Mouse (Mus musculus) layer of hippocampus, adult 8-10 months (tissue): ENCODE data around the gene Pla2g6. TPM values are rescaled to one million over a fixed set of nuclear protein-coding genes. Genes with fewer than 3 reads are reported as not detected.

Experiments used
- DNase-seq, 2 experiments: peaks; one replicate each; pipeline ENCODE4 v3.0.0; 2022; ENCODE audit warnings: low spot score in 2 of 2
- total RNA-seq, 4 experiments: library from RNA; stranded (reverse); gene quantifications; 2 replicates each; pipeline ENCODE4 v1.2.4; 2022

The Pla2g6 gene
- 10 to 100 TPM; 21.0 to 24.8 (median 23.8) TPM for total RNA-seq

DNA sequence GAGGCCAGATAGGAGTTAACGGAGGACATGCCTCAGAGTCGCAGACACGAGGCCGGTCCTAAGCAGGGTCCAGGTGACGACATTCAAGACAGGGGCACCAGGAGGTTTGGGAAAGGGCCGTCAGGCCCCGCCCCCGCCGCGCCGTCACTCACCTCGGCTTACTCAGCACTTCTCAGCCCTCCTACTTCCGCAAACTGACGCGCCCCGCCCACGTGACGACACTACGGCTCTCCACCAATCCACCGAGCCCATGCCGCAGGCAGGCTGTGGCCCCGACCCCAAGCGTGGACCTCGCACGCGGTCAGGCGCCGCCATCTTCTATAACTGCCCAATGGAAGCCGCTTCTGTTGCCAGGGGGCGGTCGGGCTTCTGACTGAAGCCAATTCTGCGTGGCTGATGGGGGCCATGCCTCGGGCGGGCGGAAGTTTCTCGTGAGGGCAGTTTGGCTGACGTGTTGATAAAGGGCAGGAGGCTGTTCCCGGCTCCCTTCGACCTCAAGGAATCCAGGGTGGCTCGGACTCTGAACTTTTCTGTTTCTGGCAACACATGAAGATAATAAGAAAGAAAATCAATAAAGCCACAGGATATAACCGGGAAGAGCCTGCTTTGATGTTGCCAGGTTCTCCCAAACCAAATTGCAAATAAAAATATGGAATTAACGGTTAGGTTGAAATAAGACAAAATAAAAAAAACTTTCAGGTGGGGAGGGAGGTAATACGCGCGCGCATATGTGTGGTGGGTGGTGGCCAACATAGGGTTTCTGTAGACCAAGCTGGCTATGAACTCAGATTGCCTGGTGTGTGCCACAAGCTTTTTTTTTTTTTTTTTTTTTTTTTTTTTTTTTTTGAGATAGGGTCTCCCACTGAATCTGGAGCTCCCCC lies at the start of gene Pla2g6:
Pla2g6 (minus strand) TSS at position 333 of the 881 bp plus-strand sequence.
- peak; percentile 98 for DNase-seq

DNA sequence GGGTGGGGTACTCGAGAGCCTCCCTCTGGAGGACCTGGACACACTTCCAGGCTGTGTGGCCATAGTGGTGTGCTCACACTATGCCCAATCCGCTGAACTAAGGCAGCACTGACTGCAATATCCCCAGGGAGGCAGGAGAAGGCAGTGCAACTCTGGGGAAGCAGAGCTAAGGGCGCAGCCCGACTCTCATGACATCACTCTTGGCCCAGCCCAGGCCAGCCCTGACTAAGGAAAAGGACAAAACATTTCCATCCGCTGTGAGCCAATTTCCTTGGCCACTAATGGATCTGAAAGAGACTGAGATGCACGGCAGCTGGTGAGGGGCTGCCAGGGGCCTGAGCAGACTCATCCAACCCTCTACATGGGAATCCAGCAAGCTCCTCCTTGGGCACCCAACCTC lies 49.5 kb upstream of the Pla2g6 start:
- peak; percentile 62 to 69 for DNase-seq

DNA sequence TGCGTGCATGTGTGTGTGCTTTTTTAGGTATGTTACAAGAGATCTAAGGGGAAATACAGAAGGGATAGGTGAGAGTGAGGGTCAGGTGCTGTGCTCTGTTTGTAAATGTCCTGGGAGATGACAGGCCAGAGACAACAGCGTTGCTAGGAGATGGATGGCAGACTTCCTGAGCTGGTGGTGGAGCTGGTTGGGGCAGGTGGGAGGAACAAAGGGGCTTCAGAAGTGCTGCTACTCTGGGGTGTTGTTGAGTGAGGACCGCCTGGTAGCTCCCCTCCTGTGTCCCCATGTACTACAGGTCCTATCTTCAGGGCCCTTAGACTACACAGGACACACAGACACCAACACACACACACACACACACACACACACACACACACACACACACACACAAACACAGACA lies 46.6 kb upstream of the Pla2g6 start:
- DNase-seq, result no peak

DNA sequence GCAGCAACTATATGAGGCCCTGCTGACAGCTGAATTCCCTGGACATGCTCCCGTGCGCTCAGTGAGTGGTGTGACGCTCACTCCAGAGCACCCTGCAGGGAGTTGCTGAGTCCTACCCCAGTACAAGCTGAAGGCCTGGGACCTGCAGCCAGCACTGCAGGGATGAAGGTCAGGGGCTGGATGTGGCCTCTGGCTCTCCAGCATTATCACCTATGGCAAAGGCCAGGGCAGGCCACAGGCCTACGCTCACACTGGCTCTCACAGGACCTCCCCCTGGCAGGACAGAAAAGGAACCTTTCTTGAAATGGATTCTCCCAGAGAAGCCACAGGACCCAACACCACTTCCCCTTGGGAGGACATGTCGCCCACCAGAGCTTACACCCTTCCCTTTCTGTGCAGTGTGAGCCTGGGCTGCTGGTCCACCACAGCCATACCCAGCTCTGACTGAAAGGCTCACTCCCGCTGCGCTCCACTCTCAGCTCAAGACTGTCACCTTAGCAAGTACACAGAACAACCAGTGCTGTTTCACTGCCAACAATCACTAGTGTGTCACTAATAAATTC lies 42.2 kb upstream of the Pla2g6 start:
- DNase-seq, result no peak

DNA sequence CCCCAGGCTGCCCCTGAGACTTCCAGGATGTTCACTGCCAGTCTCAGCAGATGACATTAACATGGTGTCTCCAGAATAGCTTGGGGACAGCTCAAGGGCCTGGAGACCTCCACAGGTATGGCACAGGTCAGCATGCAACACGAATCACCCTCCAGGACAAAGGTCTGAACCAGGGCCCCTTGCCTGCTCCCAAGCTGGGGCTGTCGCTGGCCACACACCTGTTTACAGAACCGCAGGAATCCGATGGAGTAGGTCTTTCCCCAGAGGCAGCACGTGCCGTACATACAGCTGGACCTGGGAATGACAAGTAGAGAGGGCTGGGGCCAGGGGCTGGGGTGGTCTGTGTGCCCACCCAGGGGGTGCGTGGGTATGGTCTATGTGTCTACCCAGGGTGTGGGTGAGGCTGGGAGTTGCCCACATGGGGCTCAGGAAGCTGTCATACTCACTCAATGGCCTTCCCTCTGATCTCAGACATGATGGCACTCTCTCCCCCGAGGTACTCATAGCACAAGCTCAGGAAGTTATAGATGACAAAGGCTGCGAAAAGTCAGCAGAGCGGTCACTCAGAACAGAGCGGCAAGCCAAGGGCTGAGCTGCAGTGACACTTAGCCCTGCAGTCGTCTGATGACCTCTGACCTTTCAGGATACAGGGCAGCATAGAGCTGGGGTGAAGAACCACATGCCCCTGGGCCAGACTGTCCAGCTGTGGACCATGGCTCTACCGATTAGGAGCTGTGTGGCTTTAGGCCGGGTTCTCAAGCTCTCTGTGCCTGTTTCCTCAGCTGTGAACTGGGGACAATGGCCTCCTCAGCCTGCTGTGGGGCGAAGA lies 41.5 kb upstream of the Pla2g6 start:
- DNase-seq, result no peak

DNA sequence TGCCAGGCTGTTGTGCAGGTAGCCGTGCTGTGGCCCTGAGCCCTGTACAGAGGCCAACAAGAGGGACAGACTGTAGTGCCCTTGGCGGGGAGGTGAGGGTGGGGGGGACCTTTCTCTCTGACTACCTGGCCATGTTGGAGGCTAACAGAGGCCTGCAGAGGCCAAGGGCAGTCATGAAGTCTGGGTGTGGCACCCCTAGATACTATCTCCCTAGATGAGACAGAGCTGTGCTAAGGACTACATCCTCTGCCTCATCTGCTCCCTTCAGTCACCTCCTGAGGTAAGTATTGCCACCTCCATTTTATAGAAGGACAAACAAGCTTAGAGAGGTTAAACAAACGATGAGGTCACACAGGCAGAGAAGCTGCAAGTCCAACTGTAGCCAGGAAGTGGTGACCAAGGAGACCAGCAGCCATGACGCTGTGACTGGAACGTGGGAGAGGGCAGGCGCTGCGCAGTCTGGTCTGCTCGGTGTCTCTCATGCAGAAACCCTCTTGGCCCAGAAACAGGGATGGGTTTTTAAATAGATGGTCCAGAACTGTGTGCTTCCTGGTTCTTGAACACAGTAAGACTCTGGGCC lies 40.8 kb upstream of the Pla2g6 start:
- DNase-seq, result no peak

DNA sequence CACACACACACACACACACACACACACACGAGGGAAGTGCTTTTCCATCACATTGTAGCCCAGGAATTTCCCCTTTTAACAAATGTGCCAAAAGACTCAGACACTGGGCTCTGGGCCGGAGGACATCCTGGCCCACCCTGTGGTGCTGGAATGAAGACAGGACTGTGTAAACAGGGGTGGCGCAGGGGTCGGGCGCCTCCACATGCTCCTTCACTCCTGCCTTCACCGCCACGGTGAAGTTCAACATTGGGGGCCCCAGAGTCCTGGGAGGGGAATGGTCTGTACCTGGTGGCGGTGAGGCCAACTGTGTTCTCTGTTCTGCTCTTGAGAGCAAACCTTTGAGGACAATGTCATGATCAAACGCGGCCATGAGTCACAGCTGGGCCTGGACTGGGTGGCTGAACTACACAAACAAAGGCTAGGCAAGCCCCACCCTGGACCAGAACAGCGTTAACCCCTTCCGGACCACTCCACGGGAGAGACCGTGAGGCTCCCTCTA lies 40.2 kb upstream of the Pla2g6 start:
- no peak for DNase-seq

DNA sequence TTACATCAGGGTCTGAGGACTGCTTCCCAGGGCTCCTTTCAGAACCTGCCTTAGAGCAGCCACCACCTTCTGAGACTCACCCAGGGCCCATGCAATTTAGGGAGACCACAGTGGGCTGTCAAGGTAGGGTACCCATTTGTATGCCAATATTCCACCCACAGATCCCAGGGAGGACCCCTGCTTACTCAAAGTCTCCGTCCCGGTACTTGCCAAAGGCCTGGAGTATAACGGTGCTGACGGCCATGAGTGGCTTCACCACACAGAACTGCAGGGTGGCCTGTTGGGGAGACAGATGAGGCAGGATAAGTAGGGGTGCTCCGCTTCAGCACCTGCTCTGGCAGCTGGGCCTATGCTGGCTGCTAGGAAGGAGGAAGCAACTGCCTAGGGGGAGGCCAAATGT lies 38.2 kb upstream of the Pla2g6 start:
- no peak for DNase-seq

DNA sequence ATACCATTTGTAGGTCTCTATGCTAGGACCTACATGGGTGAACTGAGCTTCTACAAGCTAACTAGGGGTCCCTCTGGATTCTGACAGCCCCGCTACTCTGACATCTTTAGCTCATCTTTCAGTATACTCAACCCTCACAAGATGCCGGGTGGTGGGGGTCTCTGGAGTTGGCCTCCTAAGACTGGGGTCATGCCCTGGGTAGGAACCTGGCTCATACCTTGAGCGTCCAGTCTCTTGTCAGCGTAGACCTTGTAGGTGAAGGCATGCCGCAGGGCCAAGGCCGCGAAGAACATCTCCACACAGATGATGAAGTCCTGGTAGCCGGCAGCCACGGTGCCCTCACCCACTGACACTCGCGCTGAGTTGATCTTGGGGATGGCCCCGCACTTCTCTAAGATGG lies 36.9 kb upstream of the Pla2g6 start:
- DNase-seq, result no peak

DNA sequence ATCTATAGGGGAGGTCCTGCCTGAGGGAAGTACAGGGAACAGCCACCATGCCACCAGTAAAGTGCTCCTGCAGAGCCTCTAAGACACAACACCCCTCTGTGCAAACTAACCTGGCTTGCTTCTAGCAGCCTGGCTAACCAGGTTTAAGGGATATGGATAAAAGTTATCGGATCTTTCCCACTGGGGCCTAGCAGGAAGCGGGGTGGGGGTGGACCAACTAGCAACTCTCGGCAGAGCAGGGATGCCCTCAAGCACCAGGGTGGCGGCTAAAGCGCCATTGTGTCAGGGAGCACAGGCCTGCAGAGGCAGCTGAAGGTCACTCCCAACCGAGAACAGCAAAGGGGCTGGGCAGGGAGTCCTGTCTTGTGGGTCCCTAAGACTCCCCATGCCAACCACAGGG lies 35.9 kb upstream of the Pla2g6 start:
- no peak for DNase-seq

DNA sequence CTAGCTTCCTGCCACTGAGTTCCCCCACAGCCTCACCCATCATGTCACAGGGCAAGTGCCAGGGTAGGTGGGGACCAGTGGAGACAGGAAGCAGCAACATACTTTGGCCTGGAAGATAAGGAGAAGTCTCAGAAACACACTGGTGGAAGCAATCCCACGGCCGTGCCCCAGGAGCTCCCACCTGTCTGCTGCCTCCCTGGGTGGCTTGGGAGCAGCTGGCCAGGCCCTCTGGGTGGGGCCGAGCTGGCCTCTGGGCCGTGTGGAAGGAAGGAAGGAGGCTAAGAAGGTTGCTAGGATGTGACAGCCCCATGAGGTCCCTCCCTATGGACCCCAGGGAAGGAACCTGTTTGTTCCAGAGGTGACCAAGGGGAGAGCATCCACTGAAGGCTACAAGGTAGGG lies 32.8 kb upstream of the Pla2g6 start:
- DNase-seq, result no peak

DNA sequence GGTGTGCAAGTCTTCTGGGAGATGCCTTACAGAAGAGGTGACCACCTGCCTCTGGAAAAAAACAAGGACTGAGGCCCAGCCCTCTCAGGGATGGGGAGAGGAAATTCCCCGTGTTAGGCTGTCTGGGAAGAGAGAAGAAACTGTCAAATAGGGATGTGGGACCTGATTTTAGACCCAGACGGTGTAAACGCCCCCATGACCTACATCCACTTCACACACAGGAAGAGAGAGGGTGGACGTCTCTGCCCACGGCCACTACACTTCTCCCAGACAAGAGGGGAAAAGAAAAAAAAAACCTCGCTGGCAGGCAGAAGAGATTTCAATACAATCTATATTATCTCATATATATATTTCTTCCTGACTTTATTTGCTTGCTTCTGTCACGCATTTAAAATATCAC lies 32.2 kb upstream of the Pla2g6 start:
- DNase-seq, result no peak

DNA sequence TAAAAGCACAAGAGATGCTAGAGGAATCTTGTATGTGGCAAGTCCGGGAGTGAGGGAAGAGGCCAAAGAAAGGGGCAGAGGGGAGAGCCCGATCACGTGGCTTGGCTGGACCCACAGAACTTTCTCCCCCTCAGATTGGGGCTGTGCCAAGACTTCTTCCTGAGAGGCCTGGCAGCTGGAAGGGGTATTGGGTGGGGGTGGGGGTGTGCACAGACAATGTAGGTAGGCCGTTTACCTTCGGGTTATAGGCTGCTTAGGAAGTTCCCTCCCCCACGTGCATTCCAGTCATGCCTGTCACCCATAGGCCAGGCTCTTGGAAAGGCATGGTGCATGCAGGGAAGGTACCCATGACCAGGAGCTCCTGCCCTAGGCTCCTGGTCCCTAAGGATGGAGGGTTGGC lies 31.8 kb upstream of the Pla2g6 start:
- no peak for DNase-seq

DNA sequence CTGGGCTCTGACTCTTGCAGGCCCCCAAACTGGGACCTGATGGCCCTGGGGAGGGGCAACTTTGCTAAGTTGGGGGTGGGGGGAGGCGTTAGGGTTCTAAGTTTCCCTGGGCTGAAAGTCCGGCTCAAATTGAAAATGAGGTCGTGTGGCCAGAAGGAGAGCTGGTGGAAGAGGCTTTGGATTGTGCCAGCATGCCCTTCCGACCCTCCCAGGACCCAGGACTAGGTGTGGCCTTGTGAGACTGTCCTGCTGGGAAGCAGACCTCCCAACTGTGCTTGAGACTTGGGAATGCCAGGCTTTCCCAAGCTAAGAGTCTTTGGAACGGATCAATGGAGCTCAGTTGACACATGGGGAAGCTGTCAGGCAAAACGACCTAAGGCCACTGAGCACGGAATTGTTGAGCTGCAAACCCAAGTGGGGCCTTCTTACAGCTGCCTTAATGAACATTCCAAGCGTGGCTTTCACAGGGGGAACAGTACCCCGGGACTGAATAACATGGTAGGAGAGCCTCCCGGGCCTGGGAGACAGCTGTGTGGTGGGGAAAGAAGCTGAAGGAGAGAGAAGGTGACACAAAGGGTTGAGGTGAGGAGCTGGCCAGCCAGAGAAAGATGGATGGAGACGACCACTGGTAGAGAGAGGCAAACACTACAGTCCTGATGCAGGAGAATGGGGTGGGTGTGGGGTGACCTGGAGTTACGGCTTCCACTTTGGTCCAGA lies 29.9 kb upstream of the Pla2g6 start:
- no peak for DNase-seq

DNA sequence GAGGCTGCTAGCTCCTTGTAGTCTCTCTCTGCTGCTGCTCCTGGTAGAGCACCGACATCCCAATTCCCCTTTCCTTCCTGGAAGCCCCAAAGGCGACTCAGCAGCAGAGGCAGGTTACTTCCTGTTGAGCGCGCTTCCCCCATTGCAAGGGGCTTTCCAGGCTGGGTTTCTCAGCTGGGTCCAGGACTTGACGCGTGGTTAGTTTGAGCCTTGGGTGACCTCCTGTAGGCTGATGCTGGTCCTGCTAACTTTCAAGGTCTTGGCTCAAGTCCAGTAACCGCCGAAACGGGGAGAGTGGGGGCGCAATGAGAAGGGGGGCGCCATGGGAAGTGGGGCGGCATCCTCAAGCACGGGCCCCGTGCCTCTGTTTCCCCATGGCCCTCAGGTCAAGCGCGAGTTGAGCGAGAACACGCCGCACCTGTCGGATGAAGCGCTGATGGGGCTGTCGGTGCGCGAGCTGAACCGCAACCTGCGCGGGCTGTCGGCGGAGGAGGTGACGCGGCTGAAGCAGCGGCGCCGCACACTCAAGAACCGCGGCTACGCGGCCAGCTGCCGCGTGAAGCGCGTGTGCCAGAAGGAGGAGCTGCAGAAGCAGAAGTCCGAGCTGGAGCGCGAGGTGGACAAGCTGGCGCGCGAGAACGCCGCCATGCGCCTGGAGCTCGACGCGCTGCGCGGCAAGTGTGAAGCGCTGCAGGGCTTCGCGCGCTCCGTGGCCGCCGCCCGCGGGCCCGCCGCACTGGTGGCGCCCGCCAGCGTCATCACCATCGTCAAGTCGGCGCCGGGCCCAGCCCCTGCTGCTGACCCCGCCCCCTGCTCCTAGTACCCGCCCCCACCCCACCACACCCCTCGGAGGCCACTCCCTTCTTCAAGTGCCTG lies 29.1 kb upstream of the Pla2g6 start:
- peak in 1 of 2 experiments; percentile 24 for DNase-seq

DNA sequence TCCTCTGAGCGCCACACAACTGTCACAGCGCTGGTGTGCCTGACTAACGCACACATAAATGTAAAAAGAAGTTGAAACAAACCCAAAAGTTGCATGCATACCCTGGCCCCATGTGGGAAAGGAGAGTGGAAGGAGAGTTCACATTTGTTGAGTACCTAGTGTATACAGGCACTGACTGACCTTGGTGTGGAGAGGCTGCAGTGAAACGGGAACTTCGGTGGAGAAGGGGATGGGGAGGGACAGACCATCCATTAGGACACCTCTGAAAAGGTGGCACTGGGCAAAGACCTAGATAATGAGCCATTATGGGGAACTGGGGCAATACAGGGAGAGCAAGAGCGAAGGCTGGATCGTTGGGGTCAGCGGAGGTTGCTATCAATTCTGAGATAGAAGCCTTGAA lies 28.3 kb upstream of the Pla2g6 start:
- no peak for DNase-seq

DNA sequence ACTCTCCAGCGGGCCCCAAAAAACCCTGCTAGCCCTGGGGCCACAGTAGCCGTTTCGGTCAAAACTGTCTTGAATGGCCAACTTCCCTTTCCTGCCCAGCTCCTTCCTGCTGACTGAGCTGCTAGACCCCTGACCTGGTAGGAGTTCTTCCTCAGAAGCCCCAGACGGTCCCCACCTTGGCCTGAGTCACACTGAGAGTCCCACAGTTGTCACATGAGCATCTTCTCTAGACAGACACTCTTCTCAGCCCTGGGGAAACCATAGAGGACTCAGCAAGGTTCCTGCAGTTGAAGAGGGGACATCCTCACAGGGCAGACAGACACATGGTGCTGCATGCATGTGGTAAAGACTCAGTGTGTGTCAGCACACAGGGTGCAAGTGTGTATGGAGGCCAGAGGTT lies 26.4 kb upstream of the Pla2g6 start:
- DNase-seq, result no peak

DNA sequence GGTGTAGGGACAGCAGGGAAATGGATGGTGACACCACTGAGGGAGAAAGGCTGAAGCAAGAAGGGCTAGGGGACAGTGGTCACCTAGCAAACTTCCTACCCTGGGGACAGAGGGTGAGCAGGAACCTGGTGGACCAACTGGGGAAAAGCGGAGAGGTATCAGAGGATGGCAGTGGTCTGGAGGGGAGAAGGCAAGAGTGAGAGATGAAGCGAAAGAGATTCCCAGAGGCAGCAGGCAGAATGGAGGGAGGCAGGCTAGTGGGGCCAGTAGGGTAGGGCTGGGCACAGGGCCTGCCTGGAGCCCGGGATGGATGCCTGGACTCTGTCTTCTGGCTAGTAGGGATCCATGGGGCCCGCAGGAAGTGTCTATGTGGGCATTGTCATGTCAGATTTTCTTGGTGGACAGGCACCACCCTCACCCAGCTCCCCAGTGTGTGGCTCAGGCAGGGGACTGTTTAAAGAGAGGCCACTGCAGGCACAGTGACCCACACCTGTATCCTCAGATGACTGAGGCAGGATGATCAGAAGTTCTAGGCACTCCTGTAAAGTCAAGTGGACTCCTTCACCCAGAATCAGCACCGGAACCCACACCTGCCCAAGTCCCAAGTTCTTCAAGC lies 25.6 kb upstream of the Pla2g6 start:
- no peak for DNase-seq

DNA sequence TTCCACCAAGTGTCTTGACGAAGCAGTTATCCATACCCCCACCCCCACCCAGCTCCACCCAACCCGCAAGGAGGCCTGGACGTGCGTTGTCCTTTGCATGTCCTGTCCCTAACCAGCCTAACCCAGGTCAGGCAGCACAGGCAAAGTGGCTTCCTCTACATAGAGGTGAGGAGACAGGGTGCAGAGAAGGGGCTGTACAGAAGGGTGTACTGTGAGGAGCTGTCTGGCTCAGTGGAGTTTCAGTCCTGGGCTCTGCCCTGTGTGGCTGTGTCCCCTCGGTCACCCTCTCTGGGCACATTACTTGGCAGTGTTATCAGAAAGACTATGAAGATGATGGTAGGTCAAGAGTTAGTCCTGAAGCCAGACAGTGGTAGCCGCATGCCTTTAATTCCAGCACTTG lies 24.3 kb upstream of the Pla2g6 start:
- DNase-seq, result no peak

DNA sequence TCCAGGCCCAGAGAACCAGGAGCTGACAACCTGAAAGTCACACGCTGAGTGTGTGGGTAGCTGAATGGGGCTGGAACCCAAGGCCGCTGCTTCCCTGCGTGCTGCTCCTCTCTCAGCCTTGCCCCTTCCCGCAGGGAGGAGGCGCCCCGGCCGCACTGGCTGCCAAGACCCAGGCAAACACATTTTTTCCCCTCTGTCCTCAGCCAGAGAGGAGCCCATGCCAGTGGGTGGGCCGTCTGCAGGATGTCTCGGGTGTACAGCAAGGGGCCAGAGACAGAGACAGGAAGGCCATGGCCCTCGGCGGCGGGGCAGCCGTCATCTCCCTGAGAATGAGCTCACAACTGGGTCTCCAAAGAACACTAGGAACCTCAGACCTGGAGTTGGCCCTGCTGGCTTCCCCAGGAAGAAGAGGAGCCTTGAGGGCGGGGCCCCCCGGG lies 23.2 kb upstream of the Pla2g6 start:
- no peak for DNase-seq
